Mouse (Mus musculus): ENCODE measurements around the gene Mef2c.

The Mef2c gene

DNA sequence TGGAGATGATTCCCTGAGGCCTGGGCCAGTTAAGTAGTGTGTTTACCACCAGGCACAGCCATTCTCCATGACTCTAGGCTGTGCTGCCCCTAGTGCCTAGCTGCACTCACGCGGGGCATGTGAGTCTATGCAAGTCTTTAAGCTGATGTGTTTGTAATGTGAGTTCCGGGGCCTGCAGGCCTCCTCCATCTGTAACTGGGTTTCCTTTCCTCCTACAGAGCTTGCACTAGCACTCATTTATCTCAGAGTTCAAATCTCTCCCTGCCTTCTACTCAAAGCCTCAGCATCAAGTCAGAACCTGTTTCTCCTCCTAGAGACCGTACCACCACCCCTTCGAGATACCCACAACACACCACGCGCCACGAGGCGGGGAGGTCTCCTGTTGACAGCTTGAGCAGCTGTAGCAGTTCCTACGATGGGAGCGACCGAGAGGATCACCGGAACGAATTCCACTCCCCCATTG, 158.3 kb downstream of the Mef2c start:
- DNase-seq (ENCODE audit: low spot score), result no peak

DNA sequence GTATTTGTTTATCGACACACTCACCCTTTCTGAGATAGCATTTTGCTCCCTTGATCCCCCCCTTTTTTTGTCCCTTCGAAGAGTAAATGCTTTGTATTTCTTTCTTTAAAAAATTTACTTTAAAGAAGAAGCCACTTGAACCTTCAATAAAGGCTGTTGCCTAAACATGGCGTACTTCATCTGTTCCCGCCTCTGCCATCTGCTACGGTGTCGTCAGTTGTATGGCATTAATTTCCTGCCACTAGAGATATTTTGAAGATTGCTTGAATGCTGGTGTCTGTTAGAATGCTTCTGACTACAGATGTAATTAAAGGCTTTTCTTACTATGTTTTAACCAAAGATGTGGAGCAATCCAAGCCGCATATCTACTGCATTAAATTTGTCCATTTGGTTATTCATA, 162.3 kb downstream of the Mef2c start:
- peak; percentile 21 for DNase-seq (ENCODE audit: low spot score)

DNA sequence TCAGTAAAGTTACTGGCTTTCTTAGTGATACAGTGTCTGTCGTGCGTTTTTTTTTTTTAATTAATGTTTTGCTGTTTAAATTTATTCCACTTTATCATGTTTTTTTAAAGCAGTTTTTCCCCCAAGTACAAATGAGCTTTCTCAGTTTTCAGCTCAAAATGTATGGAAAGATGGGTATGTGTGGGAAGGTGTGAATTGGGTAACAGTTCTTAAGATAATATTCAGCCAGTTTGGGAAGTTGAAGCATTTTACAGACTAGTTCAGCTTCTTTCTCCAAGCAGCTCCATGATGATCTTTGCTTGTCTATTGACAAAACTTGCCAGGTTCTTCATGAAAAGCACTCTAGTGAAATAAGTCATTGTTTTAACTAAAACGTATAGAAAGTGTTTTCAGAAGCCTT, 163.2 kb downstream of the Mef2c start:
- DNase-seq (ENCODE audit: low spot score), result no peak

DNA sequence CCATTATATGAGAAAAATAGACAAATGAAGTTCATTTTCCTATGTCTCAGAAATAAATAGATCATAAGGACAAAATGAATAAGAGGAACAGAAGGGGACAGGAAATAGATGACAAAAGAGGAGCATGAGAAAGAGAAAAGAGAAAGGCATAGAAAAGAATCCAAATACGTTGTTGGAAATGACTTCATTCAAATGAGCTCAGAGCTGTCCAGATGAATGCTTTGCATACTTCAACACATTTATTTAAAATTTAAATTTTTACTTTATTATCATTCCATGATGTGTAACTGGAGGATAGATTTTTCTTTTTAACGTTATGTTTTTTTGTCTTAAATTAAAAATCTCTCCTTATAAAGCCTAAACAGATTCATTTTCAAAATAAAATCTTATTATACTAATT, 203.8 kb downstream of the Mef2c start:
- no peak for DNase-seq (ENCODE audit: low spot score)

DNA sequence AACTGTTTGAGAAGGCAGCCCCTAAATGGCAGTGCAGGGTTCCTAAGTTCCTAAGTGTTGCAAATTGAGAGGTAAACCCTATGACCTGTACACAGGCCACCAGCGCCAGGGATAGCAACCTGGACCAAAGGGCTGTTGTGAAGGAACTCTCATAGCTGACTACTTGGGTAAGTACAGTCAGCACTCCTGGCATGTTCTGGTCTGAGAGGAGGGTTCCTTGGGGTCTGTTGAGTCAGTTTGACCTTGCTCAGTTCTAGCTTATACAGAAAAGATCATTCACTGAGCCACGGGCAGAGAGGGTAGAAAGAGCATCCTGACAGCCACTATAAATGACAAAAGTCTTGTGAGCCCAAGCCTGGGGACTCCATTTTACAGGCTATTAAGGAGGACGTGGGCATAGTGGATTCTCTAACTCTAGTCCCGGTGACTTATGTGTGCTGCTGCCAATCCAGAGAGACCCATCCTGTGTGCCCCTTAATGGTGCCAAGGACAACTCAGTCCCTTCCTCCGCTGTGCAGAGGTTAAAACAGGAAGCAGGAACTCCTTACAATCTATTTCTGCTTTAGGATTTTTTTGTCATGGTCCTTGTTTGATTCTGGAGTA, 209.0 kb downstream of the Mef2c start:
- DNase-seq (ENCODE audit: low spot score), result no peak

DNA sequence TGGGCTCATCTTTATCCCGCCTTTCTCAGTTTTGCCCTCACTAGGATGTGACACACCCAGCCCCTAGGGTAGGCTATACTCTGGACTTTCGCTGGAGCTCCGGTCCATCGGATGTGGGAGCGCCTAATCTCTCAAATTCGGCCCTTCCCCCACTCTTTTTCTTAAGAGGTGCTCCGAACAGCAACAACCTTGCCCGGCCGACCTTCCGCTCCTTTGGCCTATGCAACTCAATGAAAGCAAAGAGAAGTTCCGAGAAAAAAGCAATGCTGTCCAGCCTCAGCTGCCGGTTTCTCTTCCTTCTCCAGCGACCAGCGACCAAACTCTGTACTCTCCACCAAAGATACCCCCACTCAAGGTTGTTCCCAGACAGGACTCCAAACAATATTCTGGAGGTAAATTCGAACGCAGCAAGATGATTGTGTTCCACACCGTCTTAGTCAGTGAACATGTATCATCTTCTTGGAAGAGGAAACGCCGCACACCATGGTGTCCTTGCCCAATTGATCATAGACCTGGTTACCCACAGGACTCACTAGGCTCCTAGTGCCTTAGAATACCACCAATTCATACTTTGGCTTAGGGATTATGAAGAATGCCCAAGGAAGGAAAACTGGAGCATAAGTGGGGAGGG, 209.9 kb downstream of the Mef2c start:
- peak; percentile 18 for DNase-seq (ENCODE audit: low spot score)

DNA sequence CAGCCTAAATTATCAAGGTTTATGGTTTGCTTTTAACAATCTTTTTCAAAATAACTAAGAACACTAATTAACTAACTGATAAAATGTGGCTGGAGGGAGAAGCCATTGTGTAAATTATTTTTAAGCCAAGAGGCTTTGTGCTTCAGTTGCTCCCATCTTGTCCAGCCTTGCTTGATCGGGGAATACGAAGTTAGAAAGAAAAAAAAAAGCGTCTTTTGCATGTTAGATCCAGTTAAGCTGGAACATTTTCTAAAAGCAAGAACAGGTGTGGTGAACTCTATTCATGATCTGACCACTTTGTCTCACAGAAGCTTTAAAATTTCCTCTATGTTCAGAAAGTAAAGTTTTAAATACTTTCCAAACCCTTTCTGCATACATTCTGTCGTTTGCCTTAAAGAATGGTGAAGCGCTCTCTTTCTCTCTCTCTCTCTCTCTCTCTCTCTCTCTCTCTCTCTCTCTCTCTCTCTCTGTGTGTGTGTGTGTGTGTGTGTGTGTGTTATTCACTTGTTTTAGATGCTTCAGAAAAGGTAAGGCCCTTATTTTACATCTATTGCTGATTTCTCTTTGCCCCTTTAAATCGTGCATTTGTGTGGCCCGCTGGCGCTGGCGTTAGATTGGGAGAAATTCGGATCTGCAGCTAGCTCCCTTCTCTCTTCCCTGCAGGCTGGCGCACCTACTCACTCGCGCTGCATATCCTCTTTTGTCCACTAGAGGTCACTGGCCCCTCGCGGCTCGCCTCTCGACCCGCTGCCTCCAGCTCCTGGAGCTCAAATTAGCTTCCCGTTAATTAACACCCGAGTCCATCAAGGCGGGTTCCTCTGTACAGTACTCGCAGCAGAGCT, 210.9 kb downstream of the Mef2c start:
- DNase-seq (ENCODE audit: low spot score), result peak; percentile 93

DNA sequence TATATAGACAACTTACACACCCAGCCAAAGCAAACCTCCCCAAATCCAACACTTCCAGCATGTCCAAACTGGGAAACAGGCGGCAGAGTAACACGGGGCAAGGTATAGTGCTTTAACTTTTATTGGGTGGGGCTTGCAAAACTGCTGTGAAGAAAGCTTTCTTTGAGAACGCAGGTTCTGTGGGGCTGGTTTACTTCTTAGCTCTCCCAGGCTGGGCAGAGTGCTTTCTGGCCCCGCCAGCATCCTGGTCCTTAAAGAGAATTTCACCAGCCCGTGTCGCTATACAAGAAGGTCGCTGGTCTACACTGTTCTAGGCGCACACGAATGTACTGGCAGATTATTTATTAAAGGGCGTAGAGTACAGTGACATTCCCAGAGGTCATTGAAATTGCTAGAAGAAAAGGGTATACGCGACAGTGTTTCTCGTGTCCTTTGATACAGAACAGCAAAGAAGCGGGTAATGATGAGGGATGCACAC, 211.5 kb downstream of the Mef2c start:
- no peak for DNase-seq (ENCODE audit: low spot score)

DNA sequence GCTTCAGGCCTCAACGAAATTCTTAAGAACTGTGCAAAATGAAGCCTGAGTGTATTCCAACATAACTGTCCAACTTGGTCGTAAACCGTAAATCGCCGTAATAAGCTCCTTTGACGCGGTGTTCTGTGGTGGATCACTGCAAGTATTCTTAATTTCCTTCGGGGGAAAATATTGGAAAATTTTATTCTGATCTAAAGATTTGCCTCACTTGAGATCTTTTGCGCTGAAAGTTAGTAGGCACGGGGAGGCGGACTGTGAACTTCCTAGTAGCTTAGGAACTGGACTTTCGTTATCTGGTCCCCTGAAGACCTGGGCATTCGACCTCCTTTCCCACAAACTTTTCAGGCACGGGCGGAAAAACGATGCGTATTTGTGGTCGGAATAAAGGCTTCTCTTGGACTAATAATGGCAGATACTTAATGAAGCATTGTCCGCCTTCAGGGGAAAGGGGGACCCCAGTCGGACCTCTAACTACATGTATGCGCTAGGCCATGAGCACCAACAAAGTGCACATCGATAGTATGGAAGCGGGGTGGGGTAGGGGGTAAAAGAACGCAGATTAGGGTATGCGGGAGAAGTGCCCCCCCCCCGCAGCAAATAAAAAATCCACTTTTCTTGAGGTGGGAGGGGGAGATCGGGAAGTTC, 212.3 kb downstream of the Mef2c start:
- DNase-seq (ENCODE audit: low spot score), result peak; percentile 14
